Mouse (Mus musculus) cerebellum, adult (tissue): ENCODE data around the gene A130010J15Rik.

ENCODE experiments used
- ATAC-seq: cut with Nextera tagmentation; 2 replicates; pipeline ENCODE4 v1.9.2; 2017; ENCODE audit warnings: mild to moderate bottlenecking, moderate library complexity, mixed read lengths; ENCODE audit not compliant: insufficient number of reproducible peaks, low FRiP score, low TSS enrichment

A130010J15Rik gene

GRCm38 (mm10) chr1:193167746-193168145 lies at the start of gene A130010J15Rik:
Gene A130010J15Rik (plus strand): TSS chr1:193168046.
- no peak for ATAC-seq

- ATAC-seq = no peak
These were observed 45.1 kb upstream of the A130010J15Rik start for GRCm38 (mm10) chr1:193122793-193123192.

- ATAC-seq = no peak
These were observed 44.6 kb upstream of the A130010J15Rik start for GRCm38 (mm10) chr1:193123290-193123689.

GRCm38 (mm10) chr1:193125835-193126234 lies 42.0 kb upstream of the A130010J15Rik start:
- no peak for ATAC-seq

GRCm38 (mm10) chr1:193128055-193128454 lies 39.8 kb upstream of the A130010J15Rik start:
- ATAC-seq = no peak

- ATAC-seq = no peak
These were observed 38.5 kb upstream of the A130010J15Rik start for GRCm38 (mm10) chr1:193129321-193129720.

GRCm38 (mm10) chr1:193129786-193130455 lies 37.9 kb upstream of the A130010J15Rik start, which contains the start of gene Diexf:
Gene Diexf (minus strand): TSS chr1:193130272.
- peak; percentile 95 for ATAC-seq

- ATAC-seq = peak; percentile 42
These were observed 37.4 kb upstream of the A130010J15Rik start for GRCm38 (mm10) chr1:193130456-193130825.

GRCm38 (mm10) chr1:193130839-193131238 lies 37.0 kb upstream of the A130010J15Rik start:
- 0 out of 2 replicates have a peak, but pooled peaks have one; percentile 8 for ATAC-seq

GRCm38 (mm10) chr1:193131311-193131948 lies 36.4 kb upstream of the A130010J15Rik start:
- no peak for ATAC-seq

- no peak for ATAC-seq
These were observed 35.5 kb upstream of the A130010J15Rik start for GRCm38 (mm10) chr1:193132385-193132784.

- ATAC-seq = no peak
These were observed 34.1 kb upstream of the A130010J15Rik start for GRCm38 (mm10) chr1:193133726-193134125.

- no peak for ATAC-seq
These were observed 29.8 kb upstream of the A130010J15Rik start for GRCm38 (mm10) chr1:193138087-193138486.

- ATAC-seq = no peak
These were observed 29.2 kb upstream of the A130010J15Rik start for GRCm38 (mm10) chr1:193138669-193139068.

GRCm38 (mm10) chr1:193141118-193141517 lies 26.7 kb upstream of the A130010J15Rik start:
- ATAC-seq = no peak

- no peak for ATAC-seq
These were observed 25.3 kb upstream of the A130010J15Rik start for GRCm38 (mm10) chr1:193142517-193143062.

GRCm38 (mm10) chr1:193144516-193144915 lies 23.3 kb upstream of the A130010J15Rik start:
- no peak for ATAC-seq

GRCm38 (mm10) chr1:193145101-193145500 lies 22.7 kb upstream of the A130010J15Rik start:
- ATAC-seq = no peak

- ATAC-seq = no peak
These were observed 21.4 kb upstream of the A130010J15Rik start for GRCm38 (mm10) chr1:193146416-193146815.

- no peak for ATAC-seq
These were observed 18.6 kb upstream of the A130010J15Rik start for GRCm38 (mm10) chr1:193149231-193149630.

GRCm38 (mm10) chr1:193151134-193151533 lies 16.7 kb upstream of the A130010J15Rik start:
- ATAC-seq = no peak
